Mouse (Mus musculus) liver, embryonic 14.5 days (tissue): ENCODE data around the gene Clint1.

ENCODE experiments used
- CTCF ChIP-seq: IDR thresholded peaks from 2 replicates; pipeline ENCODE4 v1.5.1; 2016; ENCODE audit warnings: antibody characterized with exemption, low read depth, control low read depth
- EP300 ChIP-seq: IDR thresholded peaks from 2 replicates; pipeline ENCODE4 v1.6.1; 2016; ENCODE audit warnings: antibody characterized with exemption, low read depth

- TF ChIP-seq CTCF = no peak
- no peak for TF ChIP-seq EP300
Observed at GRCm38 (mm10) chr11:45816712-45817111, 35.1 kb upstream of the Clint1 start.
